Mouse (Mus musculus): ENCODE results near the gene Pcnt.

DNA sequence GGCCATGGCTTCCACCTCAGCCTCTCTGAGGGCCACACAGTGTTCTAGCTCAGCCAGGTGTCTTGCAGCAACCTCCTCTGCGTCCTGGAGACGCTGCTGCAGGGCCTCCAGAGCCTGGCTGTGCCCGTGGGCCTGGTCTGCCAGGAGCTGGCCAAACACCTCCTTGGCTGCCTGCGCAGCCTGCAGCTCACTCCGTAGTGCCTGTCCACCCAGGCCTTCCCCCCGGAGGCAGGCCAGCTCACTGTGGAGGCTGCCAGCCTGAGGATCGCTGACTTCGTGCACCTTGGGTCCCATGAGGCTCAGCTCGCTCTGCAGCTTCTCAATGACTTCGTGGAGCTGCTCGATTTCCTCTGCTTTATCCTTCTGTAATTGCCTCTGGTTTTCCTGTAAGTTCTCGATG is 50.0 kb downstream of the Pcnt start:
- no peak for TF ChIP-seq CTCF (IDR thresholded peaks at IDR 0.05; ENCODE audit: low read depth, low read length)
- no peak for TF ChIP-seq POLR2A (IDR thresholded peaks at IDR 0.05; ENCODE audit: extremely low read depth, insufficient read depth, low read length)

Data from liver, adult 2 months (tissue).